Mouse (Mus musculus): ENCODE data around the gene Tns1. TPM values are rescaled to one million over a fixed set of nuclear protein-coding genes. Genes with fewer than 3 reads are reported as not detected.

Gene Tns1
- polyA plus RNA-seq, 1 experiment = 0.85 TPM

DNA sequence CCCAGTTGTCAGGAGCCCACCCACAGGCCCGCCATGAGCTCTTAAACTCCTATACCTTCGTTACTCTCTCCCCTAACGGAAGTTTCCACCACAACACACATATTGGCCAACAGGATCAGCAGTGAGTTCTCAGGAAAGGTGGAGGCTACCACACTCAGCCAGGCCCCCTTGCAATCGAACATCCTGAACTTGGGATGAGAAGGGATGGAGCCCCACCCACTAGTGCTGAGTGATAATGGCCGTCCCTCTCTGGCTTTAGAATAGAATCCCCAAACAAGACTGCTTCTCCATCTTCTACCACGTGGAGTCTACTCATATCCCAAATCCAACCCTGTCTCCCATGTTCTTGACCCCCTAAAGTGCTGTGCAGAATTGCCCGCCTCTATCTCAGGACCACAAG is 131.0 kb downstream of the Tns1 start:
- no peak for TF ChIP-seq GATA1 (IDR thresholded peaks at IDR 0.05; ENCODE audit: low read length)

DNA sequence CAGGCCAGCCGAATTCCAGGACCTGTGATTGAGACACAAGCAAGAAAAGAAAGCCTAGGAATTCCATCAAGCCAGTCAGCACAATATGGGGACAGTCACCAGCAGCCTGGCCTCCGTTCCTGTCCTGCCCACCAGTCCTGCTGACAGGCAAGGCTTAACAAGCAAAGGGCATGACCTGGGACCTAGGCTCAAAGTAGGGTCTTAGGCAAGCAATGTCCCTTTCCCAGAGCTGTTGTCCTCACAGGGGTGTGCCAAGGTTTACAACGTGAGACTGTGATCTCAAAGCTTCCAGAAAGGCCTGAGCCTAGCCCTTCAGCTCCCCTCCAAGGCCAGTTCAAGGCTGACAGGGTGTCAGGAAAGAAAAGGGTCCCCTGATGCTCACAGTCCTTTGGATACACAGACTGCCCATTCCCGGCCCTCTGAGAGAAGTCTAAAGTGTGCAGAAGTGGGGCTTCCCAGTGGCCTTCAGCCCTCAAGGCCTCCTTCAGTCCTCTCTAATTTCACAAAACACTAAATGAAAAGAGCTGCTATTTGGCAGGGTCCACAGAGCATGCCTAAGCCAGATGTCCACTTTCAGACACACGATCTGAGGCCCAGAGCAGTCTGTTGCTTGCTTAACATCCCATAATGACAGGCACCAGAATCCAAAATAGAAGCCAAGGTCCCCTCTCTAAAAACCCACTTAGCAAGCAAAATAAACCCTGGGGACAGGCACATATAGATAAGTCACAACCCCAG is 131.9 kb downstream of the Tns1 start:
- no peak for TF ChIP-seq GATA1 (IDR thresholded peaks at IDR 0.05; ENCODE audit: low read length)

DNA sequence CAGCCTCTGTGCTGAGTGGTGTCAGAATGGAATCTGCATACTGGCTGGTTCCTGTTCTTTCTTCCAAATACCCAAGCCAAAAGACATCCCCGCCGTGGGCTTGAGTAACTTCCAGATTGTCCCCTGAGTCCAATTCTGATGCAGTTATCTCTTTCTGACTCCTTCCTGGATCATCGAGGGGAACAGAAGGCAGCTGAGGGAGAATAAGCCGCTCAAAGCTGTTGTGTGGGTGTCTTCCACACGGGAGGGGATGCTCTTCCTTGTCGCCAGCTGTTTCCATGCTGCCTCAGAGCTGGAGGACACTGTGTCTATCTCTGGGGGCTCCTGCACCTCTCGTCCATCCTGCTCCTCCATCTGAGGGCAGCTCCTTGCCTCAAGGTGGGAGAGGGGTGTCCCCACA is 133.0 kb downstream of the Tns1 start:
- no peak for TF ChIP-seq GATA1 (IDR thresholded peaks at IDR 0.05; ENCODE audit: low read length)

DNA sequence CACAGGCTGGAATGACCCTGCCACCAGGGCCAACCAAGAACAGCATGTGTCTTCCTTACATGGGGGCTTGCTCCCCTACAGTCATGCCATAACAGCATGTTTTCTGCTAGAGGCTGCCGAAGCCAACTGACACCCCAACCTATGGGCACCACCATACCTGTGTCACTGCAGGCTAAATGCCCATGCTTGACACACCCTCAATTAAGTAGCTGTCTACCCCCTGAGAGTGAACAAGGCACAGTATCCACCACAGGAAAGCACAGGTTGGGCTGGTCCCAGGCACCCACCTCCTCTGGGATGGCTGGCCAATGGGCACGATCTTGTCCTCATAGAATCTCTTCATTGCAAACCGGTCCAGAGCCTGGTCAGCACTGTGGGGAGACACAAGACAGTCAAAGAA is 134.2 kb downstream of the Tns1 start:
- no peak for TF ChIP-seq GATA1 (IDR thresholded peaks at IDR 0.05; ENCODE audit: low read length)

DNA sequence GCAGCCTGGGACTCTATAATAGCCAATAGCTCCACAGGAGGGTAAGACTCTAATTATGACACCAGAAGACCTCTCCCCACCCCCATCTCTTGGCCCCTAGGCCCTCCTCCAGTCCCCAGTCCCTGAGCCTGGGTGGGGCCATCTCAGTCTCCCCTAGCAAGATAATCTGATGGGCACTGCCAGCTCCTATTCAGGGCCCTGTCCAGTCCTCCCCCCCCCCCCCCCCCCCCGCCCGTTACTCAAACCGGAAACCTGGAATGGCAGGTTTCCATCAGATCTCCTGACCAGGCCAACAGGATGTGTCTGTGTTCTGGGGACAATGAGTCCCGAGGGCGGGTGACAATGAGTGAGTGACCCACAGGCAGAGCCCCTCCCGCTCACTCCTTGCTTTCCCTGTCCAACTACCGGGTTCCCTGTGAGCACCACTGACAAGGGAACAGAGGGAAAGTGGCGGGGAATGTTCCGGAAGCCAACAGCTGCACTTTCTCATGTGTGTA is 136.5 kb downstream of the Tns1 start:
- TF ChIP-seq GATA1 (IDR thresholded peaks at IDR 0.05; ENCODE audit: low read length) = no peak

DNA sequence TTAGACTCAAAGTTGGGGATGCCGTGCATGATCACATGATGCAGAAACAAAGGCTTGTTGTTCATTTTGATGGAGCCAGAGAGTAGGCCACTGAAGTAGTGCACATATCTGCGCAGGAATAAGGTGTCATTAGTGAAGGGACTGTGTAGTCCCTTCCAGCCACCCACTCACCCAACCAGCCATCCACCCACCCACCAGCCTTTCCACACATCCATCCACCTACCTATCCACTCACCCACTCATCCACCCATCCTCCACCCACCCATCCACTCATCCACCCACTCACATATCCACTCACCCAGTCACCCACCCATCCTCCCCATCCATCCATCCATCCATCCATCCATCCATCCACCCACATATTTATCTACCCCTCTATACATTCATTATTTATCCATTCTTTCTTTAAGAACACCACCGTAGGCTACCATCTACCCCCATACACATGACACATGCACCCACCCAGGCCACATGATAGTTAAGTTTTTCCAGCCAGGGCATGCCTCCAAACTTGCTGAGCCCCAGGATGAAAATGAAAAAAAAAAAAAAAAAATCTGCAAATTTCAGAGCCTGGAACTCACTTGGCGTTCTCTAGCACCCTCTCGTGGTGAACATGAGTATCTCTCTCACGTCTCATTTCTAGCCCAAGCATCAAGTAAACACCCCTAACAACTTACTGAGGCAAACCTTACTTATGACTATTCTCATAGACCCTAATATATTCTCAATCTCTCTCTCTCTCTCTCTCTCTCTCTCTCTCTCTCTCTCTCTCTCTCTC is 137.8 kb downstream of the Tns1 start:
- no peak for TF ChIP-seq GATA1 (IDR thresholded peaks at IDR 0.05; ENCODE audit: low read length)

DNA sequence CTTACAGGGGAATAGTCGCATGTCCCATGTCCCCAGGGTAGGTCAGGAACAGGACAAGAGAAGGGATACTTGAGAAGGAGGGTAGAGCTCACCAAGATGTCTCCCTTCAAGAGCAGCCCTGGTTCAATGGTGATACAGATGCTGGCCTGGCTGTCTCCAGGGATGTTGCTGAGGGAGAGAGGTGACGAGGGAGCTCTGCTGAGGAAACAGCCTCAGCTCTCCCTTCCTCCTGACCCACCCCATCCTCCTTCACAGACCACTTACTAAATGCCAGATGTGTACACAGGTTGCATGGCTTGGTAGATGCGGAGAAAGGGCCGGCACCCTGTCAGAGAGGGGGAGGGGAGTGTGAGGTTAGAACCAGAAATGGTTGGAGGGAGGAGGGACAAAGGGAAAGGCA is 138.6 kb downstream of the Tns1 start:
- TF ChIP-seq GATA1 (IDR thresholded peaks at IDR 0.05; ENCODE audit: low read length) = no peak

DNA sequence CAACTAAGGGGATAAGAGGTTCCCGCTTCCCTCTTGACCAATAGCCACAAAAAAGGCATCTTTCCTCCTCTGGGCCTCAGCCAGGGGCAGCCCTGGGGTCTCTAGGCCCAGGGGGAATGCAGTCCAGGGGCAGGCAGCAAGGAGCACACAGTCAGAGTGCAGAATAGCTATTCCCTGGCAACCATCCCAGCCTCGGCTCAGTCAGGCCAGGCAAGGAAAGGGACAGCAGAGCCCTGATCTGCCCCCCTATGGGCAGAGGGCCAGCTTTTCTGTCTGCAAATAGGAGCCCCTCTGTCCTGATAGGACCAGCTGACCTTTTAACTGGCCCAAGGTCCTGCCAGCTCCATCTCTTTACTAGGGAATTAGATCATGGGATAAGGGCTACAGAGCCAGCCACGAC is 145.0 kb downstream of the Tns1 start:
- no peak for TF ChIP-seq GATA1 (IDR thresholded peaks at IDR 0.05; ENCODE audit: low read length)

DNA sequence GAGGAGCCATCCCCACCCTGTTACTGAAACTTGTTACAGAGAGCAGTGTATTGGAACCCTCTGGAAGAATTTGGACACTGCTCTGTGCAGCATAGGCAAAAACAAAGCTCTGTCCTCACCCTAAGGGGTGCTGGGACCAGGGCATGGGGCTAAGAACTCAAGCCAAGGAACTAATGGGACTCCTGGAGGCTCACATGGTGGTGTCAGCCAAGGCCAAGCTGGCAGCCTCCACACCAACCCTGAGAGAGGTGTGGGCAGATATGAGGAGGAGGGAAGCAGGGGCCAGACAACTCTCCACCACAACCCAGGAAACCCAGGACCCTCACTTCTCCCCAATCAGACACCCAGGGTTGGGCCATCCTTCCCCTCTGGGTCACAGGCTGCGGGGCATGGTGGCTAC is 145.7 kb downstream of the Tns1 start:
- TF ChIP-seq GATA1 (IDR thresholded peaks at IDR 0.05; ENCODE audit: low read length) = no peak

DNA sequence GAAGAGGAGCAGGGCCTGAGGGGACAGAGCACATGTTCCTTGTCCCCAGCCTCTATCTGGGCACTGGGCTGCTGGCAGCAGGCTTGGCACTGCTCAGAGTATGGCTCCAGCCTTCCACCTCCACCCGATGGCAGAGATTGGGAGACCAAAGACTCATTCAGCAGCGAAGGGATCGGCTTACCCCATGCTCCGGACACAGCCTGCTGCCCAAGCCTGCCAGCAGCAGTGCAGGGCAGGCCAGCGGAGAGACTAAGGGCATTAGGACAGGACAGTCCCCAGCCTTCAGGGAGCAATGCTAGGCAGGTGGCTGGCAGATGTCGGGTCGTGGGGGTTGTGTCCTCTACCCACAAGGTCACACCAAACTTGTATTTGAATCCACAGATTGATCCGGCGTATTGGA is 150.3 kb downstream of the Tns1 start:
- no peak for TF ChIP-seq GATA1 (IDR thresholded peaks at IDR 0.05; ENCODE audit: low read length)

DNA sequence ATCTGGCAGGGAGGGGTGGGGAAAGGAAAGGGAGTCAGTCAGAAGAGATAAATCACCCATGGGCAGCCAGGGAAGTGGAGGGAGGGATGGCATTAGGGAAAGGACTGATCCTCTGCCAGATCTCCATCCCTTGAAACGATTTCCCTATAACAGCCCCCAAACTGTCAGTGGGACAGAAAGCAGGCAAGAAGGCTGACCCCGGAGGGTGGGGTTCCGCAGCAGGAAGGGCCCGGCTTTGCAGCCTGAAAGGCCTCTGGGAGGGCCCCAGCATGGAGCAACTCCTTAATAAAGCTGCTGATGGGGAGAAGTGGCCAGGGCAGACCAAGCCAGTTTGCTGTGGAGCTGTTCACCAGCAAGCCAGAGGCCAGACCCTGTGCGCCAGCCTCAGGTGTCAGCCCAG is 151.5 kb downstream of the Tns1 start:
- TF ChIP-seq GATA1 (IDR thresholded peaks at IDR 0.05; ENCODE audit: low read length) = no peak

DNA sequence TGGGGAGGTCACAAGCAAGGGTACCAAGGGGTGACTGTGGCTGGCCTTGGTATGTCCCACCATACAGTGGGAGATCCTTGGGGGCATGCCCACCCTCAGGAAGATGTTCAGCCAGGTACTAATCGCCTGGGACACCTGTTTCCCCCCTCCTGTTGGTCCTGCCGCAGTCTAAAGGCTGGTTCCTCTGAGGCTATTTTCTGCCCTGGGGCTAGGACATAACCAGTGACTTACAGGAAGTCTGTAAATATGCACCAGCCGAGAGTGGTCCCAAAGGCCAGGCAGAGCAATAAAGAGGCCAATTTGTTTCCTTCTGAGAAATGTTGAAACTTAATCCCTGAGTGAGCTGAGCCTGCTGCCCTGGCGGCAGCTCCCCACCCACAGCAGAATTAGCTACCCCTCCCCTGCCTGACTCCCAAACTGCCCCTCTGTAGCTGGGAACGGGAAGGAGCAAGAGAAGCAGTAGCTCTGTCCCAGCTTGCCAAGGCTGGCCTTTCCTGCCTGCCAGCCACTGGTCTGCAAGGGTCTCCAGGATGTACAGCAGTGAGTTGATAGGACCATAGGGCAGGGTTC is 154.0 kb downstream of the Tns1 start:
- no peak for TF ChIP-seq GATA1 (IDR thresholded peaks at IDR 0.05; ENCODE audit: low read length)

DNA sequence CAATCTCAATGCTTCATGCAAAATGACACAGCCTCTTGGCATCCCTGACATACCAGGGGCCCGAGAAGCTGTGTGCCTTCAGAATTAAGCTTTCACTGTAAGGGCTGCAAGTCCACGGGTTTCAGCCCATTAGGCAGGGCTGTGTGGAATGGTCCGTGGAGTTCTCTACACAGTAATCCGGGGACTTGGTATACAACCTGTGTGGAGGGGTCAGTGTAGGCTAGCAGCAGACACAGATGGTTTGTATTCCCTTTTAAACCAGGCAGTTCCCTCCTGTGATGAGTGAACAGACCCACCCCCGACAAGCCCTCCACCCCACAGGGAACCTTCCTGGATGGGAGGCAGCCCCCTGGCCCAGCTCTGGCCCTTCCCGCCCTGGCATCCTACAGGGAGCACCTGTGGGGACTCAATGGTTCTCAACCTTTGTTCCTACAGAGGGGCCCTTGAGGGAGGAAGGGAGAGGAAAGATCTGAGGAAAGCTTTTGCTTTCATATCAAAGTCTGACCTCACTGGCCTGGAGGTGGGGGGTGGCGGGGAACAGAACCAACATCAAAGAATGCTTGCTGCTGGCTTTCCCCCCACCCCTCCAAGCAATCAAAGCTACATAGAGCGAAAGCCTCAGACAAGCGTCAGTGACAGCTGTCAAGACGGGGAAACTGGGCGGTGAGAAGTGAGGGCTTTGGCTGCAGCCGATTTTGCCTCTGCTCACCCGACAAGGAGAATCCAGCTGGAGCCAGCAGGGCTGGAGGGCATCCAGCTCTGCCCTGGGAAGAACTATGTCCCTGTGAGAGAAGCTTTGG is 155.3 kb downstream of the Tns1 start:
- TF ChIP-seq GATA1 (IDR thresholded peaks at IDR 0.05; ENCODE audit: low read length) = no peak

DNA sequence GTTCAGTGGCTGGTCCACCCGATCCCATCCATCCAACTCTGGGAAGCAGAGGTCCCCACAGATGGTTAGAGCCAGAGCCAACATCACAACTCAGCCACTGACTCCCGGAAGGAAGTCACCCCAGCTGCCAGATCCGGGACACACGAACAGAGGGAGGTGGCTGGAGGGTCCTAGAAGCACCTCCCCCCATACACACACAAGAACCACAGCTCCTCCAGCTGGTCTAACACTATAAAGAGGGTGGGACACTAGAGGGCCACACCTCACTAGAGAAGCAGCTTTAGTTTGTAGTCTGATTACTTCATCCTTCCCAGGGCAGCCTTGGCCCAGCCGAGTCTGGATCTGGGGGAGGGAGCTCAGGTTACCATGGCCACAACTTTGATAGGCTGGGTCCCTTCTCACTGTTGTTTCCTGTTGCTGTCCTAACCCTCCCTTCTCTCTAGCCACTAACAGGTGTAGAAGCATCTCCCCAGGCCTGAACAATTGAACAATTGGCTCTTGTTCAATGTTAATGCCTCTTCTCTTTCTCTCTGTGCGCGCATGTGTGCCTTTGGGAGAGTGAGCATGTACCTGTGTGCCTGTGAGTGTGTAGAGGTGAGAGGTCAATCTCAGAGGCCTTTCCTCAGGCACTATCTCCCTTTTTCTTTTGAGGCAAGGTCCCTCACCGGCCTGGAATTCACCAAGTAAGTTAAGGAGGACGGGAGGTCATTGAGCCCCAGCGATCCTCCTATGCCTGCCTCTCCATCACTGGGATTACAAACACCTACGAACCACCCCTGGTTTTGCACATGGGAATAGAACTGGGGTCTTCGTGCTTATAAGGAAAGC is 157.6 kb downstream of the Tns1 start:
- TF ChIP-seq GATA1 (IDR thresholded peaks at IDR 0.05; ENCODE audit: low read length) = no peak
